Mouse (Mus musculus): ENCODE results near the gene Ctnnbl1.

Ctnnbl1 gene

DNA sequence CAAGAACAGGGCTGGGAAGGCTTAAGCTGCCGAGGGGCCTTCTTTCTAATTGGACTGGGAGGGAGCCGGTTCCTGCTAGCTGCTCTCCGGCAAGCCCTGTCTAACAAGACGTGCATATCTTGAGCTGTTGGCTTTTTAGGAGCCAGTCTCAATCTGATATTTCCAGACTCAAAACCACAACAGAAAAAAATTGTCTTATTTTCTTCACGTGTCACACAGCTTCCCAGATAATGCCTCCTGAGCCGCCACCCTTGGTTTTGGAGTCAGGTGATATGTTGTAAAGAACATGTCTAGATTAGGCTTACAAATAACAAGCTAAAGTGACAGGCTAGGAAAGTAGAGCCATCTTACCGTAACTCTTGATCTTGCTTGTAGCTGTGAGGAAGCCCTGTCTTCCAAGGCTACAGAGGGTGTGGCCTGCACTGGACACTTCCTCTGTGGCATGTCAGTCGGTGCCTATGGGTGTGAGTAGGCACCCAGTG lies 56.7 kb downstream of the Ctnnbl1 start:
- no peak for DNase-seq (ENCODE audit: low spot score)

DNA sequence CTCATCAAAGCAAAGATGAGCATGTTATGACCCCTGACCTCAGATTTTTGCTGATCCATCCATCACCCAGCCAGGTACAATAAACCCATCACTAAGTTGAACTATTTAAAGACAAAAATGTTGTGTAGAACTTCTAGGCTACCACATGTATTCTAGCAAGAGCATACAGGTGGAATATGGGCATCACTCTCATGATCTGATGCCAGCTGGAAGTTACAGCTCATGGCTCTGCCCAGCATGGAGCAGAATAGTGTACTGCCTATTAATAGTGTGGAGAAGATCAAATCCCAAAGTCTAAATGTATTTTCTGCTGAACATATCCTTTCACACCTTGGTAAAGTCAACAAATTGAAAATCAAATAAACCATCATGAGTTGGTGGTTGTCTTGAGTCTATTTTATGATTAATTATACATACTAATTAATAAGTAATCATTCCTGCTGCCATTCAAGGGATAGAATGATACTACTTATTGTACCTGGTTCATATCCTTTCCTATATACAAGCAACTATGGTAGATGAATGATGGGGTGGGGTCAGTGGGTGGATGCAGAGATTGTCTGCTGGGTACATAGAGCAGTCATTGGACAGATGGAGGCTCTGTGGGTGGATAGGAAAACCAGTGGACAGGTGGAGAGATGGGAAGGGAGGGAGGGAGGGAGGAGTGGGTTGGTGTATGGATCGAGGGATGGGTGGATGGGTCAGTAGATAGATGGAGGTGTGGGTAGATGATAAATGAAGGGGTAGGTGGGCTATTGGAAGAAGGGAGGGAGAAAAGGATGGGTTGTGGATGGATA lies 58.6 kb downstream of the Ctnnbl1 start:
- DNase-seq (ENCODE audit: low spot score), result no peak

DNA sequence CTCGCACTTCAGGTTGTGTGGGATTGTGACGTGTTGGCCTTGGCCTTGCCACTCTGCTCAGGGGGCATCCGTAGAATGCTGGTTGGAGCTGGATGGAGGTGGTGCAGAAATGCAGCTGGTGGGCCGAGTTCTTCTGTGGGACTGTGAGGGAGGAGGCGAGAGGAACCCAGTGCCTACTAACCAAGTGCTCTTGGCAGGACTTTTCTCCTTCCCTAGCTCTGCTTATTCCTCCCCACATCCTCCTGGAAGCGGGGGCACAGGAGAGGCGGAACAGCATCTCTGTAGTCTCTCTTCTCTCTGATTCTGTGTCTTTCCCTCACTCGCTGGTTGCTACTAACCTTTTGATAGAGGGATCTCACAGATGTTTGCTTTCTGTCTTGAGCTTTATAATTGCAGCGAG lies 62.3 kb downstream of the Ctnnbl1 start:
- DNase-seq (ENCODE audit: low spot score), result no peak

DNA sequence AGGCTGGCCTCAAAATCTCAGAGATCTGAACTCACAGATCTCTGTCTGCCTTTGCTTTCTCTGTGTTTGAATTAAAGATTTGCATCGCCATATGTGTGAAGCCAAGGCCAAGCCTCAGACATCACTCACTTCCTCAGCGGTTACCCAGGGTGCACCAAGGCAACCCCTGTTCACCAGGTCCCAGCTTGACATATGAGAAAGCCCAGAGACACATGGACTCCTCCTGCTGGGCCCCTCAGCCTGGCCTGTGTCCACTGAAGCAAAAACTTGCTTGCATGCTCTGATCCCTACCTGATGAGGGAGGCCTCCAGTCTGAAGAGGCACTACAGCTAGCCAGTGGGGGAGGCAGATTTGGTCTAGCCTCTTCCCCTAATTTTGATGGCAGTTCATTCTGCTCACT lies 63.1 kb downstream of the Ctnnbl1 start:
- DNase-seq (ENCODE audit: low spot score), result no peak

DNA sequence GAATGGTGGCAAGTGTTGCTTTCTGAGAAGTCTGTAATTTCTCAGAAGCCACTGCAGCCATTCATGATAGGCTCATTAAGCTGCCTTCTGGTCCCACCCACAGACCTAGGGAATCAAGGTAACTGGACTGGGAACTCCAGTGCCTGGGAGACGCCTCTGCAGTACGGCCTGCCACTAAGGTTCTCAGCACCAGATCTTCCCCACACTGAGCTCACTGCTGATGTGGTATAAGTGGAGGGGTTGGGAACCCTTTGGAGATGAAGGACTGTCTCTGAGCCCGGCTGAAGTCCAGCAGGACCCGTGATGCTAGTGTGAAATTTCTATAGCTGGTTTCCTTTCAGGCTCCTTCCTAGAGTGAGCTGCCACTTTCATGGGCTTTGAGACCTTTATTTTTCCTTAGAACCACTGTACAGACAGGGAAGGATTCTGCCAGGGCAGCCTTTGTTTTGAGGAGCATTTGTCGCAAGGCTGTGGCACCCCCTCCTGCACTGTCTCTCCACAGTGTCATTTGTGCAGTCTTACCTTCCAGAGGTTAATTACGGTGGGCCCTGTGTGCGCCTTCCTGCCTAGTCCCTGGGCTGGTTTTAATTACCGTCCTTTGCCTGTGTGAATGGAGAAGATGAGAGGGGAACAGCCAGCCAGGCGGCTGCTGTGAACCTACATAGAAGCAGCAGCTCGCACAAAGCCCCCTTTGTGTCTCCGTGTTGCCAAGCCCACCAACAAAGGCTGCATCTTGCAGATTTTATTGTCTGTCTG lies 63.7 kb downstream of the Ctnnbl1 start:
- DNase-seq (ENCODE audit: low spot score), result no peak

DNA sequence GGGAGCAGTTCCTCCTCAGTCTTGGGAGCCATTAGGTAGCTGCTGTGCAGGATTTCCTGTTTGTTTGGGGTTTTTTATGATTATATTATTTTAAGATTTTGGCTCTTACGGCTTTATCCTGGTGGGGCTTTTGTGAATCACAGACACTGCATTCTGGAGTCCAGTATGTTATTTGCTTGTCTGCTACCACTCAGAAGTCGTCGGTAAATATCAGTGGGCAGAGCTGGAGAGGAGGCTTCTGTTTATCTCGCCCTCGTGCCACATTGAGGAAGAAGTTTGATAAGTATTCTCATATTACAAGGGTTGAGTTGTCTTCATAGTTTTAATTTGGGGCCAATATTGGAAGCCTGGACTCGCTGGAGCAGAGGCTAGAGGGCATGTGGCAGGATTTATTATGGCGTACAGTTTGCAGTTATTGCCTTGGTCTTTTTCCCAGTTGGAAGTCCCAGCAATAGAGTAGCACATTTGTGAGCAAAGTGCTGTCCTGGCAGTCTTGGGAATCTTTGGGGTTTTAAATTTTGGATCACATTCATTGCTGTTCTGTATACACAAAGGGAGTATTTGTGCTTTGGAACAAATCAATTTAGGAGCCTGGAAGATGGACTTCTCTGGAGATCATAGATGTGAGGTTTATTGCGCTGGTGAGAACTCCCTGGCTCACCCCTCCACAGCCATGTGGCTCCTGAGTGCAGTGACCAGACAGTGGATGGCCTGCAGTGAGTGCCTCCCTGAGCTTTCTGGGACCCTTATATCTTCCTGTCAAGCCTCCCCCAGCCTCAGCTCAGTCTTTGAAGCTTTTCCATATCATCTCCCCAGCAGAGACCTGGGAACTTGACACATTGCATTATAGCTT lies 64.5 kb downstream of the Ctnnbl1 start:
- DNase-seq (ENCODE audit: low spot score), result no peak

DNA sequence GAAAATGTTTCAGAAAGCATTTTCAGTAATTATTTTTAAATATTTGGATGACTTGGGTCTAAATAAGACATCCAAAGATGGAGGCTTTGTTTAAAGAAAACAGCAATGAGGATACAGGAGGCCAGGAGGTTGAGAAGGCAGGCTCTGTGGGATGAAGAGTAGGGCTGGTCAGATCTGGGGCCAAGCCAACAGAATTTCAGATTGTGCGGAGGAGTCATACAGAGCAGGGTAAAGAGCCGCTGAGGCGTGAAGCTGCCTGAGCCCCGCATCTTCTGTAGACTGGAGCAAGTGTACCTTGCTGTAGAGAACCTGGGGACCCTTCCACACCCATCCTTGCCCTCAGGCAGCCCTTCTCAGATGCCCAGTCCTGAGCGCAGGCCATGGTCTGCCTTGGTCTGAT lies 65.5 kb downstream of the Ctnnbl1 start:
- no peak for DNase-seq (ENCODE audit: low spot score)

DNA sequence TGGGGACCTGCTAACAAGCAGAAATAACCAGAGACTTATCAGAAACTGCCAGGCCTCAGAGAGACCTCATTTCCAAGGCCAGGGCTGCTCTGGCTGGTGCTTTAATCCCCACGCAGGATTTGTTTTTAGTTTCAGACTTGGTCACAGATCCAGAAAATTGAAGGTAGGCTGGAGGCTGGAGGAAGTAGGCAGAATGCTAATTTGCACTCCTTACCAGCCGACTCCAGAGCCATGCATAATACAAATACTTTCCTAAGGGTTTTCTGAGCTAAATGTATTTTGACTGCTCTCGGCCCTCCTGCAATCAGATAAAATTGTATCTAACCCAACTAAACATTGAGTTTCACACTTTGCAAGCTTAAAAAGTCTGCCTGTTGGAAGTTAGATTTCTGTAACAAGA lies 67.2 kb downstream of the Ctnnbl1 start:
- DNase-seq (ENCODE audit: low spot score), result no peak

DNA sequence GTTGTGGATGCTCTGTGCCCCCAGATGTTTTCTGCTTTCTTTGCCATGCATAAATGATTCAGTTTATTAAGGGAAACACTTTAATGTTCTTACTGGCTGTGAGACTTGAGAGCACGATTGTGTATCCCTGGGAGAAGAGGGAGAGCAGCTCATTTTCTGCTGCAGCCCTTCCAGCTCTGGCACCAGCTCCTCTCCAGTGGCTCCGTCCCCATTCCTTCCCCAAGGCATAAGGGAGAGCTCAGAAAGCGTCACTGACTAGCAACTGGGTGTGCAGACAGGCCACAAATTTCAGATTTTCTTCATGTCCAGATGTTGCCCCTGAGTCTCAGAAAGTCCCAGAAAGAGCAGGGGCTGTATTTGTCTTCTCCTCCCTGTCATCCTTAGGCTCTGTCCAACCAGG lies 67.9 kb downstream of the Ctnnbl1 start:
- no peak for DNase-seq (ENCODE audit: low spot score)

DNA sequence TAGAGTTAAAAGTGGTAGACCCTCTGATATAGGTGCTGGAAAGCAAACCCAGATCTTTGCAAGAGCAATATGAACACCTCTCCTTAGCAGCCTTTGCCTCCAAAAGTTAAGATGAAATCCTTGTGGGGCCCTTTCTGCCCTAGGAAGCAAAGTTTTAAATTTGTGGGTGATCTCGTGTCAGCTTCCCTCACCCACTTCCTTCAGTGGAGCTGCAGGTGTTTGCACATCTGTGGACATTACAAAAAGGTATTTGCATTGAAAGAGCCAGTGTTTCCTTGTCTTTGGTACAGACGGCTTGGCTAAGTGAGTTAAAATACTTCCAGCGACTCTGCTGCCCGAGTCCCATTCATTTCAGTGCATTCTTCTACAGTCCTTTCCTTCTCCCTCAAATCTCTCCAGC lies 69.9 kb downstream of the Ctnnbl1 start:
- DNase-seq (ENCODE audit: low spot score), result no peak

DNA sequence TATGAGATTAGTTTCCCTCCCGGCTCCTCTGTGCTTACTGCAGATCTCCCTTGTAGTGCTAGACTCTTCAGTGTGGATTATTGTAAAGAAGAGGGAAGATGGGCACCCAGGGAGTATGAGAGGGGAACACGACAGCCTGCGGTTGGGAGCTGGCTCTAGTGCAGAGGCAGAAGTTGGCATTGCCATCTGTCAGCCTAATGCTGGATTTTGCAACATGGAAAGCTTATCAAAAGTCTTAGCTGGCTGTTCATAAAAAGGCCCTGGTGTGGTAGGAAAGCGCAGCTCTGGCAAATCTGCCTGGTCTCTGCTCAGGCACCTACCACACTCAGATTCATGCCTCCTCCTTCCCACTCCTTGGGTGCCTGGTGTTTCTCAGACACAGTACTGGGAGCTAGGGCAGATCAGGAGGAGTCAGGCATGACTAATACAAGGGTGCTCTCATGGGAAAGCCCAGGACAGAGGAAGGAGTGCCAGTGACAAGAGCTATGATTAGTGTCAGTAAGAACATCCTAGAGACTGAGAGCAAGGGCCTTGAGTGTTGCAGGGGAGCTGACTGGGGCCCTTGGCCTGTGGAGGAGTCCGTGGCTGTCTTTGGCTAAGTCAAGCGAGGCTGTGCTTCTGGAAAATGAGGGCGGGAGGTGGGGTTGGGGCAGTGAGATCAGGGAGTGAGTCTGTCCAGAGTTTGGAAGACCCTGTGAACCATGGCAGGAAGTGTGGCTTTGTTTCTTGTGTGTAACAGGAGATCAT lies 70.6 kb downstream of the Ctnnbl1 start:
- no peak for DNase-seq (ENCODE audit: low spot score)

DNA sequence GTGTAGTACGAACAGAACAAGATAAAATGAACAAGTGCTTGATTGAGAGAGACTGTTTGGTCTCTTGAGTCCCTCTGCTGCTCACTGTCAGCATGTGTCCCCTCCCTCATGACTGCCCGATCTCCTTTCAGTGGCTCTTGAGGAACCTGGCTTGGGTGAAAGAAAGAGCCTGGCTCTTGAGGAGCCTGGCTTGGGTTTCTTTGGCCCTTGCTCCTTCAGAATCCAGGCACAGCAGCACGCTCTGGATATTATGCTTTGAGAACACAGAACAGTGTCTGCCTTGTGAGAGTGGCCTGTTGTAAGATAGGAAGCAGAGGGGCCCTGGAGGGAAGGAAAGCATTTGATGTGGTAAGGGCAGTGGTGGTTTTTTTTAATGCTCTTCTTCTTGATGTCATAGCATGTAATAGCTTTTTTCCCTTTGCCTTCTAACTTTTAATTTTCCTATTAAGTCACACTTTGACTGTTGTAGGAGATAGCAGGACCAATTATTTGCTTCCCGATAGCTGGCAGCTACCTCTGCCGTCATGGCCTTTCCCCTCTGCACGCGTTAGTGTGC lies 71.2 kb downstream of the Ctnnbl1 start:
- DNase-seq (ENCODE audit: low spot score), result no peak

DNA sequence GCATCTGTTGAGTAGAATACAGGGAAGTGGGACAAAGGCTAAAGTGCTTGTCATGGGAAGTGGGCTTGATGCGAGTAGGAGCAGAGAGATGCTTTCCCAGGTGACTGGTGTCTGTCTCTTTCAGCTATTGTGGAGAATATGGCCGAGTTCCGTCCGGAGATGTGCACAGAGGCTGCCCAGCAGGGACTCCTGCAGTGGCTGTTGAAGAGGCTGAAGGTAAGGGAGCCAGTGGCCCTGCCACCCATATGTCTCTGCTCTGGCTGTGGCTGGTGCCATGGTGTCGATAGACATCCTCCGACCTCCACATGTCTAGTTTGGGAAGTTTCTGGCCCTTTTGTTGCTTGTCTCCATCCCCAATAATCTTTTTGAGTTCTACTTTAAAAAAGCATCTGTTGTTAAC lies 72.1 kb downstream of the Ctnnbl1 start:
- DNase-seq (ENCODE audit: low spot score), result no peak

DNA sequence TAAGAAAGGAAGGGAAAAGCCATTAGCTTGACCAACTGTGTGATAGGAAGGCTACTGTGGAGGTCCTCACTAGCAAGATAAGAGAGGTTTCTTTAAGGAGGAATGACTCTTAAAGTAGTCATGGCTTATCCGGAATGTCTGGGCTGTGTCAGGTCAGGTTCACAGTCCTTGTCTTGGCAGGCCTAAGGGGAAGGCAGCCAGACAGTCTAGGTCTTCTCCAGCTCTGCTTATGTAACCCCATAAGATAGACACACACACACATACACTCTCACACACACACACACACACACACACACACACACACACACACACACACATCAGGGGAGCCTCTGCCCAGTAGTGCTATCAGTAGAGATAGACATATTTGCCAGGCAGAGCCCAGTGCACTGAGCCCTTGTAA lies 73.5 kb downstream of the Ctnnbl1 start:
- no peak for DNase-seq (ENCODE audit: low spot score)

DNA sequence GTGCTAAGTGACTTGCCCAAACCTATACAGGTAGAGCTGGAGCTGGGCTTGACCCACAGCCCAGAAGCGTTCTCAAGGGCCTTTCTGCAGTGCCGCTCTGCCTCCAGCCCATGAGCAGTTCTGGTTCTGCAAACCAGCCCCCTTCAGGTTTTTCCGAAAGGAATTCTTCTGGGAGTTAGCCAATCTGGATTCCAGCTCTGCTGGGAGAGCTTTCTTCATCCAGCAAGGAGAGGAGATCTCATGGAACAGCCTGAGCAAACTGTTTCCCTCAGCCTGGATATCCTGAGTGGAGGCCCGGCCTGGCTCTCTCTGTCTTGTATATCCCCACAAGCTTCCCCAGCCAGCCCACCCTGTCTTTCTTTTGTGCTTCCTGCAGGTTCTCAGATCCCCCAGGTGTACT lies 75.9 kb downstream of the Ctnnbl1 start:
- no peak for DNase-seq (ENCODE audit: low spot score)

DNA sequence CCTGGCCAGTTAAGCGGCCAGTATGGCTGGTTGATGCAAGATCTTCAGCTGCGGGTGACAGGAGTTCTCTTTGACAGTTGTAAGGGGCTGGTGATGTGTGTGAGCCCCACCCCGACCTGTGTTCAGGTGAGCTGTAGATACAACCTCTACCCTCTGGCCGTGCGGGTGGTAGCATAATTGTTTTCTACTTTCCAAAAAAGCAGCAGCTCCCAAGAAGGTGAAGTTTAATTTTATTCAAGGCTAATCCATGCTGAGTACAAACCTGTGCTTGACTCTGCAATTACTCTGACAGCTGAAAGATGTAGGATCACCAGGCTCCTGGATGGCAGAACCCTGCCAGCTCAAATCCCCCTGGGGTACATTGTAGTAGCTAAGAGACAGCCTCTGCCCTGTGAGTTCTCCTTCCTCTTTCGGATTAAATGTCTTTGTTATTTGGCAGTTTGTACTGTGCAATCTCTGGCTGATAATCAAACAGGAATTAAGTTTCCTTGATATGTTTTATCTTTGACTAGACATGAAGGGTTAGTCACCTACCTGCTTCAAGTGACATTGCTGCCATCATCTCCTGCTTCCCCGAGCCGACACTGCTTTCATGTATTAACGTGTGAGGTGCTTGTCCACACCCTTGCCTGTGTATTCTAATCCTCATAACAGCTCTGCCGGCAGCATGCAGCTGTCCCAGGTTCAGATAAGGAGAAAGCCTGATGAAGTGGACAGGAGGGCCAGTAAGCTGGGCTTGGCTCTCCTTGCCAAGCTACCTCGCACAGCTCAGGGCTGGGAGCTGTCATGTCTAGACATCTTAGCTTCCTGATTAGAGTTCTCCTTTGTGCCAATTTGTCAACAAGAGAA lies 77.1 kb downstream of the Ctnnbl1 start:
- DNase-seq (ENCODE audit: low spot score), result no peak

DNA sequence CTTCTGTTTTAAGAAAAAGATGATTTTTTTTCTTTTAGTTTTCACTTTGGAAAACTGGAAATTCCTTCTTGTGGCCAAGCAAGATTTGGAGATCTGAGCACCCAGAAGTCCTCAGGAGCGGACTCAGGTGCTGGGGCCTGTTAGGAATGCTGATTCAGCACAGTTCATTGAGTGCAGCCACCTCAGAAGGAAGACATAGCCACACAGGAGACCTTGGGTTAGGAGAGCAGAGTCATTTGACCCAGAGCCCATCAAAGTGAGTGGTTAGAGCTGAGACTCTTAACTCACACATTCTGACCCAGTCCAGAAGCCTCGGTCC lies 77.7 kb downstream of the Ctnnbl1 start:
- DNase-seq (ENCODE audit: low spot score), result no peak

DNA sequence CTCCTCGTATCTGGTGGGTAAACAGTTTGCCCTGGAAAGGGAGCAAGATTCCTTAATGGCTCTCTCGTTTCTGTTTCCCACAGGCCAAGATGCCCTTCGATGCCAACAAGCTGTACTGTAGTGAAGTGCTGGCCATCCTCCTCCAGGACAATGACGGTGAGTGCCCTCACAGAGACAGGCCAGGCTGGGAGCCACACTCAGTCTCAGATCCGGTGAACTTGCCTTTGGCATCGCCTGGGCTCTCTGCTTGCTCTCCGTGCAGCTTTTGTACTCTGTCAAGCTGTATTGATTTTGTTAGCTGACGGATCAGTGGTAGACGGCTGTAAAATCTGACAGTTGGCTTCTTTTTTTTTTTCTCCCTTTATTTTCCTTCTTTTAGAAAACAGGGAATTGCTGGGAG lies 80.5 kb downstream of the Ctnnbl1 start:
- no peak for DNase-seq (ENCODE audit: low spot score)

DNA sequence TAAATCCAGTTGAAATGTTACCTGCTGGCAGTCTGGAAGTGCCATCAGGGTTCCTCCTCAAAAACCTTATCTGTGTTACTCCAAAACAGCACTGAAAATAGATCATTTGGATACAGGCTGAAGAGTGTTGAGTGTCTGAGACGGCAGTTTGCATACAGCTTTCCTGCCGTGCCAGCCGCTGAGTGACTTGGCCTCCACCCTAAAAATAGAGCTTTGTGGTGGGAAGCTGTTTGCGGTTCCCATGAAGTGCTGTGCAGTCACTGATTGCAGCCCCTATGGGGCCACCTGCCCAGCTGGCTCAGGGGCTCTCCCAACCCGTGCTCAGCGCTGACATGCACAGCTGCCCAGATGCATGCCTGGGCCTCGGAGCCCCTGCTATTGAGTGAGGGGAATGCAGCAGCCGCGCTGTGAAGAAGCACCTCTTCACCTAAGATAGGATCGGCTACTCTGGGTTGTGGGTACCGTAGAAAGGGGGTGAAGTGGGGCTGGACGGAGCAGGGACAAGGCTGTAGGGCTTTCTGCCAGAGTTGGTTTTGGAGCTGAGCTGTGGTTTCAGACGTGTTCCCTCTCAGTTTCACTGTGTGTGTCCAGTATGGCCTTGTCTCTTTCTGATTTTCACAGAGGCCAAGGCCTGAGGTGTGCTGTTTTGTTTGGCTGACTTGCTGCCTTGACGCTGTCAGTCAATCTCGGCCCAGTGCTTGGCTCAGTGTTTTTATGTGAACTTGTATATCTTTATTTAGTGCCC lies 81.5 kb downstream of the Ctnnbl1 start:
- no peak for DNase-seq (ENCODE audit: low spot score)

DNA sequence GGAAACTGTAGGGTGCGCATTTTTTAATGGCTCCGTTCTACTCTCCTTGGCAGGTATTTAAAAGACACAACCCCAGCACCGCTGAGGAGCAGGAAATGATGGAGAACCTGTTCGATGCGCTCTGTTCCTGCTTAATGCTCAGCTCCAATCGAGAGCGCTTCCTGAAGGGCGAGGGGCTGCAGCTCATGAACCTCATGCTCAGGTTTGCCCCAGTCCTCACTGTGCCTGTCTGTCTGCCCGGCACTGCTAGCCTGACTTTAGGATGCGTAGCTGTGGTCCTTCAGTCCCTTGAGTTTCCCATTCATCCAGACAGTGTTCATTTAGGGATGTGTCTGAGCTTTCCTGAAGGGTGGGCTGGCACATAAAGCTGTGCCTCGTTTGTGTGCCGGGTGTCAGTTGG lies 82.2 kb downstream of the Ctnnbl1 start:
- DNase-seq (ENCODE audit: low spot score), result no peak
